Mouse (Mus musculus) myocyte (in vitro differentiated cells): ENCODE results near the gene Ephx4.

Source experiments
- CEBPB ChIP-seq: IDR thresholded peaks from 2 replicates; pipeline ENCODE4 v1.6.1; 2011; ENCODE audit warnings: mild to moderate bottlenecking, moderate library complexity; ENCODE audit not compliant: poor library complexity, insufficient read depth, severe bottlenecking
- E2F4 ChIP-seq: IDR thresholded peaks from one replicate; pipeline ENCODE4 v1.6.1; 2011; ENCODE audit warnings: mild to moderate bottlenecking, control low read depth, moderate library complexity; ENCODE audit not compliant: insufficient read depth
- MAX ChIP-seq: IDR thresholded peaks from one replicate; pipeline ENCODE4 v1.6.1; 2011; ENCODE audit warnings: low read depth, mild to moderate bottlenecking, control low read depth
- MYOD1 ChIP-seq, 3 experiments: IDR thresholded peaks; one replicate each; pipeline ENCODE4 v1.6.1; 2011; ENCODE audit warnings: control low read depth in 2 of 3, low read depth in 2 of 3, mild to moderate bottlenecking in 2 of 3, moderate library complexity in 1 of 3; ENCODE audit not compliant: insufficient read length in 2 of 3, control insufficient read depth in 1 of 3
- MYOG ChIP-seq, 3 experiments: IDR thresholded peaks; one replicate each; pipeline ENCODE4 v1.6.1; 2011; ENCODE audit warnings: control low read depth in 2 of 3, low read depth in 2 of 3, mild to moderate bottlenecking in 2 of 3; ENCODE audit not compliant: insufficient read length in 2 of 3, control insufficient read depth in 1 of 3, insufficient read depth in 1 of 3
- POLR2A ChIP-seq: IDR thresholded peaks from one replicate; pipeline ENCODE4 v1.6.1; 2011; ENCODE audit warnings: low read depth, mild to moderate bottlenecking, control low read depth, moderate library complexity; ENCODE audit not compliant: insufficient read length
- POLR2AphosphoS2 ChIP-seq: IDR thresholded peaks from one replicate; pipeline ENCODE4 v1.6.1; 2011; ENCODE audit warnings: low read depth, control low read depth; ENCODE audit not compliant: insufficient read length
- REST ChIP-seq: IDR thresholded peaks from one replicate; pipeline ENCODE4 v1.6.1; 2011; ENCODE audit warnings: mild to moderate bottlenecking, control low read depth, moderate library complexity; ENCODE audit not compliant: insufficient read depth, insufficient read length
- SRF ChIP-seq: IDR thresholded peaks from one replicate; pipeline ENCODE4 v1.6.1; 2011; ENCODE audit warnings: low read depth; ENCODE audit not compliant: control insufficient read depth, insufficient read length
- TCF12 ChIP-seq: IDR thresholded peaks from one replicate; pipeline ENCODE4 v1.6.1; 2011; ENCODE audit warnings: mild to moderate bottlenecking, control low read depth; ENCODE audit not compliant: poor library complexity, insufficient read depth, severe bottlenecking
- TCF3 ChIP-seq: IDR thresholded peaks from one replicate; pipeline ENCODE4 v1.6.1; 2011; ENCODE audit warnings: low read depth, control low read depth; ENCODE audit not compliant: insufficient read length
- USF1 ChIP-seq: IDR thresholded peaks from one replicate; pipeline ENCODE4 v1.6.1; 2011; ENCODE audit warnings: low read depth, mild to moderate bottlenecking, control low read depth, moderate library complexity

GRCm38 (mm10) chr5:107421676-107422075, 19.1 kb downstream of the Ephx4 start:
- no peak for TF ChIP-seq POLR2A
- no peak for TF ChIP-seq TCF3
- no peak for TF ChIP-seq POLR2AphosphoS2
- TF ChIP-seq MYOG (IDR thresholded peaks at IDR 0.05; ENCODE audit: control insufficient read depth in 1 of 3, insufficient read depth in 1 of 3, insufficient read length in 2 of 3, low read depth in 2 of 3): no peak
- TF ChIP-seq E2F4: no peak
- no peak for TF ChIP-seq MAX
- no peak for TF ChIP-seq CEBPB
- TF ChIP-seq TCF12: no peak
- TF ChIP-seq REST: no peak
- TF ChIP-seq USF1: no peak
- TF ChIP-seq MYOD1 (IDR thresholded peaks at IDR 0.05; ENCODE audit: control insufficient read depth in 1 of 3, insufficient read length in 2 of 3, low read depth in 2 of 3): no peak
- no peak for TF ChIP-seq SRF
